Mouse (Mus musculus) ES-Bruce4 (cell line): ENCODE data around the gene Pak7. TPM values are rescaled to one million over a fixed set of nuclear protein-coding genes. Genes with fewer than 3 reads are reported as not detected.
A peak's percentile ranks its signal among the peaks of the same experiment; 100 is the strongest.

Source experiments
- H3K27ac ChIP-seq: 2 replicates; pipeline ENCODE4 v1.5.1; 2012; ENCODE audit warnings: low read length, inconsistent platforms; ENCODE audit not compliant: insufficient read depth
- H3K27me3 ChIP-seq: 2 replicates; pipeline ENCODE4 v1.6.1; 2012; ENCODE audit warnings: mild to moderate bottlenecking, low read length, inconsistent platforms; ENCODE audit not compliant: control insufficient read depth, poor library complexity, insufficient read depth, severe bottlenecking
- H3K36me3 ChIP-seq: 2 replicates; pipeline ENCODE4 v1.6.1; 2012; ENCODE audit warnings: inconsistent platforms, mild to moderate bottlenecking, low read length, moderate library complexity; ENCODE audit not compliant: control insufficient read depth, poor library complexity, insufficient read depth, severe bottlenecking
- H3K4me1 ChIP-seq: one replicate; pipeline ENCODE4 v1.8.1; 2011; ENCODE audit warnings: low read length; ENCODE audit not compliant: control insufficient read depth, insufficient read depth
- H3K4me3 ChIP-seq: 2 replicates; pipeline ENCODE4 v1.5.1; 2011; ENCODE audit warnings: low read depth, mild to moderate bottlenecking, low read length
- H3K9ac ChIP-seq: 2 replicates; pipeline ENCODE4 v1.6.1; 2012; ENCODE audit warnings: low read depth, mild to moderate bottlenecking, inconsistent platforms; ENCODE audit not compliant: poor library complexity, severe bottlenecking
- H3K9me3 ChIP-seq: replicated peaks from 2 replicates; pipeline ENCODE4 v1.6.1; 2012; ENCODE audit warnings: mild to moderate bottlenecking, low read length, inconsistent platforms; ENCODE audit not compliant: control insufficient read depth, poor library complexity, insufficient read depth, severe bottlenecking
- CTCF ChIP-seq: IDR thresholded peaks from one replicate; pipeline ENCODE4 v1.8.1; 2011; ENCODE audit warnings: low read depth, low read length
- EP300 ChIP-seq: IDR thresholded peaks from 2 replicates; pipeline ENCODE4 v1.6.1; 2011; ENCODE audit warnings: low read depth, low read length; ENCODE audit not compliant: insufficient read depth
- POLR2A ChIP-seq: IDR thresholded peaks from one replicate; pipeline ENCODE4 v1.8.1; 2011; ENCODE audit warnings: low read length; ENCODE audit not compliant: insufficient read depth
- polyA plus RNA-seq: library from polyadenylated mRNA; stranded (reverse); fragments of >200 nt; gene quantifications from 2 replicates; pipeline ENCODE4 v1.2.4, GENCODE M21; 2011; ENCODE audit warnings: low read depth; ENCODE audit not compliant: missing spikeins, insufficient read depth, insufficient read length

Gene Pak7
- polyA plus RNA-seq, 1 experiment = not detected

DNA sequence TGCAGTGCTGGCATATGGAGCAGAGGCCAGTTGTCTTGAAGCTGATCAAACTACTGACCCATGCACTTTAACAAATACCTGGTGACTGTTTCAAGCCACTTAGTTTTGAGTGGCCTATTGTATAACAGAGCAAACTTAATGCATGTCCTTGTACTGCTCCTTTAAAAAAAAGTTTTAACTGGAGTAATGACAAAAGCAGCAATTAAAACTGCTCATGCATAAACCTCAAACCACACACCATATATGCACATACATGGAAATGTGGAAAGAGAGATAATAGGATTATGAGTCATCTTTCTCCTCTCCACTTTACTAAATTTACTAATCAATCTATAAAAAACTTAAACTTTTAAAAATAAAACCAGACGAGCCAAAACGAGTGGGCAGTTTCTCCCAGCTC is 291.8 kb downstream of the Pak7 start:
- no peak overlapping the region for H3K9ac ChIP-seq
- no peaks in the 10 kb centered on the region for H3K36me3 ChIP-seq
- no peak overlapping the region for H3K27ac ChIP-seq
- no peaks in the 10 kb centered on the region for H3K4me1 ChIP-seq
- no peak overlapping the region for H3K4me3 ChIP-seq
- TF ChIP-seq POLR2A (no peak), CTCF (no peak), EP300 (no peak)
- H3K9me3 ChIP-seq = no peaks in the 10 kb centered on the region
- H3K27me3 ChIP-seq = no peaks in the 10 kb centered on the region

- no peaks in the 10 kb centered on the region for H3K4me1 ChIP-seq
- TF ChIP-seq EP300 = no peak
- TF ChIP-seq POLR2A = no peak
- no peak for TF ChIP-seq CTCF
- no peaks in the 10 kb centered on the region for H3K9me3 ChIP-seq
- H3K4me3 ChIP-seq = no peak overlapping the region
- H3K27ac ChIP-seq = no peak overlapping the region
- H3K36me3 ChIP-seq = no peaks in the 10 kb centered on the region
- H3K9ac ChIP-seq = no peak overlapping the region
- H3K27me3 ChIP-seq = no peaks in the 10 kb centered on the region
These were observed 323.4 kb downstream of the Pak7 start for GRCm38 (mm10) chr2:136064356-136064755.

GRCm38 (mm10) chr2:136059029-136059669 is 328.6 kb downstream of the Pak7 start:
- no peak overlapping the region for H3K9ac ChIP-seq
- no peak for TF ChIP-seq EP300
- TF ChIP-seq CTCF = no peak
- TF ChIP-seq POLR2A = no peak

GRCm38 (mm10) chr2:136058398-136058797 is 329.4 kb downstream of the Pak7 start:
- Histone ChIP-seq H3K4me3 (no peak overlapping the region), H3K27me3 (peaks cover 2% of the 10 kb centered on the region)

More at GRCm38 (mm10) chr2:136059029-136059669, 328.6 kb downstream of the Pak7 start:
- peak overlapping the region; percentile 58 for H3K4me3 ChIP-seq
- H3K4me1 ChIP-seq = no peaks in the 10 kb centered on the region
- H3K36me3 ChIP-seq = no peaks in the 10 kb centered on the region
- no peaks in the 10 kb centered on the region for H3K9me3 ChIP-seq
- no peak overlapping the region for H3K27ac ChIP-seq
- H3K27me3 ChIP-seq = peaks cover 2% of the 10 kb centered on the region

GRCm38 (mm10) chr2:136057861-136058331 is 329.9 kb downstream of the Pak7 start:
- H3K4me3 ChIP-seq = 0 out of 2 replicates have a peak overlapping the region, but pooled peaks have one; percentile 29
- H3K27me3 ChIP-seq = peaks cover 2% of the 10 kb centered on the region

More at GRCm38 (mm10) chr2:136058398-136058797, 329.4 kb downstream of the Pak7 start:
- no peak for TF ChIP-seq POLR2A
- TF ChIP-seq EP300 = no peak
- TF ChIP-seq CTCF = no peak
- H3K36me3 ChIP-seq = no peaks in the 10 kb centered on the region
- no peak overlapping the region for H3K9ac ChIP-seq
- no peaks in the 10 kb centered on the region for H3K4me1 ChIP-seq
- no peak overlapping the region for H3K27ac ChIP-seq
- no peaks in the 10 kb centered on the region for H3K9me3 ChIP-seq

DNA sequence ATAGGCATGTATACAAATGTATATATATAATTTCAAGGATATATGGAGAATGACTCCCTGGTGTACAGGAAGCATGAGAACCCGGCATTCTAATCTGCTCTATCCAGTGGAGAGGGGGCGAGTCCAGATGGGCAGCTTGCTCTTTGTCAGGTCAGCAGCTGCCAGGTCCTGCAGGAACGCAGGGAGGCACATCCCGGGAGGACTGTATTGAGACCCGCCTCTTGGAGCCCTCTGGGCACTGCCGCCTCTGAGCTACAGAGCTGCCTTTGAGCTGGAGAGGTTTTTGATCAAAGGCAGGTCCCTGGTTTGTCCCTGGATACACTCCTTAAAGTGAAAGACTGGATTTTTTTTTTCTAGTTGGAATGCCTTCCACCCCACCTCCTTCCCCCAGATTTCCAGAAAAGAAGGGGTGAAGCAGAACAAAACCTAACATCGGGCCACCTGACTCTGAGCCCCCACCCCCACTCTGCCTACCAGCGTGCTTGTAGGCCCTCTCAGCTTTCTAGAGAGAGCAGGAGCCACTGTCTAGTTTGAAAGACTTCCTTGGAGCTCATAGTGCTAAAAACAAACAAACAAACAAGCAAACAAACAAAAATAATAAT is 336.0 kb downstream of the Pak7 start, which contains the start of gene Lamp5:
Gene Lamp5, plus strand, starts transcription at position 552 of the 602 bp plus-strand sequence.
- H3K27ac ChIP-seq = no peak within 1 kb of the TSS

More at GRCm38 (mm10) chr2:136057861-136058331, 329.9 kb downstream of the Pak7 start:
- Histone ChIP-seq H3K4me1 (no peaks in the 10 kb centered on the region), H3K9me3 (no peaks in the 10 kb centered on the region), H3K36me3 (no peaks in the 10 kb centered on the region), H3K9ac (no peak overlapping the region), H3K27ac (no peak overlapping the region)
- TF ChIP-seq CTCF (no peak), POLR2A (no peak), EP300 (no peak)

More for the DNA sequence above, 336.0 kb downstream of the Pak7 start, which contains the start of gene Lamp5:
- Histone ChIP-seq H3K4me1 (no peaks in the 10 kb centered on the region), H3K9ac (no peak within 1 kb of the TSS), H3K9me3 (no peaks in the 10 kb centered on the region), H3K27me3 (no peaks in the 10 kb centered on the region; the same call in 1 of the 2 replicates), H3K36me3 (no peaks in the 10 kb centered on the region), H3K4me3 (peak within 1 kb of the TSS; percentile 26)
- no peak for TF ChIP-seq CTCF
- TF ChIP-seq POLR2A = no peak
- no peak for TF ChIP-seq EP300
